Mouse (Mus musculus): ENCODE results near the gene Vamp1. TPM values are rescaled to one million over a fixed set of nuclear protein-coding genes. Genes with fewer than 3 reads are reported as not detected.

Gene Vamp1
- polyA plus RNA-seq, 1 experiment from 2014 or later = 57.4 TPM

DNA sequence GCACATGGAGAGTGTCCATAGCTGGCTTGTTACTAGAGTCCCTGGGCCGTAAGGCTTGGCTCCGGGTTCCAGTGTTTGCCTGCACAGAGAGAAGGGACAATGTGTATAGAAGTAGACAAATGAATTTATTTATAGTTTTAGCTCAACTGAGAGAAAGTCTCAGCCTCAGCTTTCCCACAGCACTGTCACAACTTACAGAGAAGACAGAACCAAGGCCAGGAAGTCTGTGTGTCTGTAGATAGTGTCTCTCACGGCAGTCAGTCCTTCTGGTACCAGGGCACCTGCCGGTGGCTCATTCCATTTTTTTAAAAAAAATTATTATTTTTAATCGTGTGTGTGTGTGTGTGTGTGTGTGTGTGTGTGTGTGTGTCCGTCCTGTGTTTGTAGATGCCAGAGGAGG lies 17.2 kb downstream of the Vamp1 start:
- H3K27me3 ChIP-seq (replicated peaks) = no peaks in the 10 kb centered on the region
- 77% methylated on average over 6 of the region's 6 CpGs for WGBS

DNA sequence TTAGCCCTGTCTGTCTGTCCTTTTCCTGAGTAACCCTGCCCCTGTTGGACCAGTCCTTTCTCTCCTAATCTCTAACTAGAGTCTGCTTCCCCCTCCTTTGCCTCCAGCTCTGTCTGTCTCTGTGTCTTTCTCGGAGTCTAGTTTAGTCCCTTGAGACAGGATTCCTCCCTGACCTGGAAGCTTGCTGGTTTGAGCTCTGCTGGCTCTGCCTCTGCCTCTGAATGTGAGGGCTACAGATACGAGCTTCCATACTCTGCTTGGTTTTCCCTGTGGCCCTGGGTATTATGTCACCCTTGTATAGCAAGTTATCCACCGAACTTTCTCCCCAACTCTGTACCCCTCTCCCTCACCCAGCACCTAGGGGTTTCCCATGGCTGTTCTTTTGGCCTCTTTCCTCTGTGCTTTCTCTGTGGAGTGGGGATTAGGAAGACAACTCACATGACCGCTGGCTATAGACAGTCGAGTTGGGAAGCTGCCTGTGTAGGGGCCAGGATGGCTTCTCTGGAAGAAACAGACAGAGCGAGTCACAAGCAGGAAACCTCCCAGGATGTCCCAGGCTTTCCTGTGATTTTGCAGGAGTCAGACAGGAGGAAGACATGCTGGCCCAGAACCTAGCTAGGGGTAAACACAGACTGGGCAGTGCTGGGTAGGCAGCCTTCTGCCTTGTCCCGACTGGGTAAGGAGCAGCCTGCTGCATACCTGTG lies 18.6 kb downstream of the Vamp1 start:
- no peak overlapping the region for H3K9ac ChIP-seq (replicated peaks)
- H3K36me3 ChIP-seq = no peaks in the 10 kb centered on the region
- H3K27me3 ChIP-seq (replicated peaks) = no peaks in the 10 kb centered on the region
- no peaks in the 10 kb centered on the region for H3K9me3 ChIP-seq (replicated peaks)
- H3K4me3 ChIP-seq (replicated peaks) = no peak overlapping the region
- WGBS = 69% methylated on average over 7 of the region's 7 CpGs
- H3K27ac ChIP-seq (replicated peaks) = no peak overlapping the region
- H3K4me2 ChIP-seq = no peak overlapping the region
- ATAC-seq (ENCODE audit: low FRiP score) = no peak
- H3K4me1 ChIP-seq = peaks cover 22% of the 10 kb centered on the region

More for the DNA sequence above, 17.2 kb downstream of the Vamp1 start:
- ATAC-seq (ENCODE audit: low FRiP score) = no peak
- H3K9ac ChIP-seq (replicated peaks) = no peak overlapping the region
- H3K27ac ChIP-seq (replicated peaks) = no peak overlapping the region
- H3K4me3 ChIP-seq (replicated peaks) = no peak overlapping the region
- no peaks in the 10 kb centered on the region for H3K36me3 ChIP-seq
- no peaks in the 10 kb centered on the region for H3K9me3 ChIP-seq (replicated peaks)
- no peak overlapping the region for H3K4me2 ChIP-seq
- peaks cover 22% of the 10 kb centered on the region for H3K4me1 ChIP-seq

DNA sequence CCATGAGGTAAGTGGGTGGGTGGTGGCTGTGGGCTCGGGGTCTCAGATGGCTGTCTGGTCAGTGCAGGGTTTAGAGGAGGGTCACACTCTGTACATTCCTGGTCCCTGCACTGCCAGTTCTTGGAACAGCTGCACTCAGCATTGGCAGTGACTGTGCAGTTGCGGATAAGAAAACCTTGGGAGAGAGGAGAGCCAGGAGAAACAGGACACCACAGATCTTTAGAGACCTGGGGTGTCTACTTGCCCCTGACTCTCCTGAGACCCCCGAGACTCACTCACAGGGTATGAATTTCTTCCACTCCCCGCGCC lies 19.1 kb downstream of the Vamp1 start:
- Histone ChIP-seq H3K36me3 (no peaks in the 10 kb centered on the region), H3K9me3 (replicated peaks) (no peaks in the 10 kb centered on the region), H3K4me1 (peaks cover 22% of the 10 kb centered on the region), H3K4me3 (replicated peaks) (no peak overlapping the region), H3K9ac (replicated peaks) (no peak overlapping the region), H3K27me3 (replicated peaks) (no peaks in the 10 kb centered on the region), H3K4me2 (no peak overlapping the region), H3K27ac (replicated peaks) (no peak overlapping the region)
- no peak for ATAC-seq (ENCODE audit: low FRiP score)
- 87% methylated on average over 5 of the region's 5 CpGs for WGBS

DNA sequence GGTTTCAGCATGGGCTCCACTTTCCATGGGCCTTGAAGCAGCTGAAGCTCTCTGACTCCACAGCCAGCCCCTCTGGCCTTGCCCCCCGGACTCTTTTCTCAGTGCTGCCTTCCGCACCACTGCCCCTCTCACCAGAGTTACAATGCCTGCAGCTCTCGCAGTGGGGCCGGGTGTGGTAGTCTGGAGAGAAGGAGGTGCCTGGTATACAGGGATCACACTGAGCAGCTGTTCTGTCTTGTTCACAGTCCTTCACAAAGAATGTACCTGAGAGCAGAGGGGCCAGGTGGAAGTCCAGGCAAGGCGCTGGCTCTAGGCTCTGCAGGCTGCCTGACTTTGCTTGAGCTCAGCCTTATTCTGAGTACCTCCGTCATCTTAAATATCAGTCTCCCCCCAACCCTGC lies 21.0 kb downstream of the Vamp1 start:
- peaks cover 9% of the 10 kb centered on the region for H3K4me1 ChIP-seq
- H3K9ac ChIP-seq (replicated peaks) = no peak overlapping the region
- H3K9me3 ChIP-seq (replicated peaks) = no peaks in the 10 kb centered on the region
- no peak for ATAC-seq (ENCODE audit: low FRiP score)
- H3K27ac ChIP-seq (replicated peaks) = no peak overlapping the region
- WGBS = 48% methylated on average over 6 of the region's 6 CpGs
- no peak overlapping the region for H3K4me3 ChIP-seq (replicated peaks)
- no peaks in the 10 kb centered on the region for H3K36me3 ChIP-seq
- H3K4me2 ChIP-seq = no peak overlapping the region
- H3K27me3 ChIP-seq (replicated peaks) = no peaks in the 10 kb centered on the region

DNA sequence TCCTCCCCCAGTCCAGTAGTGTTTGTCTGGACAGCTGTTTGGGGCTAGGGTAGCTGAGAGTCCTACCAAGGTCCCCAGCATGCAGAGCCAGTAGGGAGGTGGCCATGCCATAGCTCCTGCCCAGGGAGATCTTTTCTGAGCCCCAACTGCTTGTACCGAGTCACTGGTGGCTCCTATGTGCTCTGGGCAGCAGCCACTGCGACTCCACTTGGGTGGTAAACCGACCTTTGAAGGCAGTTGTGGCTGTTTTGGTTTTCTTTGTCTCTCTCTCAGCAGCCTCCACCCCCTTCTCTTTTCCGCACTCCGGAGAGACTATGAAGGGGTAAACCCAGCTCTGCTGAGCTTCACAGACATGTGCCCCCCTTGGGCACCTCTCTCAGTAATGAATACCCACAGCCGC lies 21.4 kb downstream of the Vamp1 start, which contains the start of gene Cd27:
Gene Cd27 (minus strand): TSS at position 229 of the 400 bp plus-strand sequence.
- H3K9ac ChIP-seq (replicated peaks) = no peak within 1 kb of the TSS

DNA sequence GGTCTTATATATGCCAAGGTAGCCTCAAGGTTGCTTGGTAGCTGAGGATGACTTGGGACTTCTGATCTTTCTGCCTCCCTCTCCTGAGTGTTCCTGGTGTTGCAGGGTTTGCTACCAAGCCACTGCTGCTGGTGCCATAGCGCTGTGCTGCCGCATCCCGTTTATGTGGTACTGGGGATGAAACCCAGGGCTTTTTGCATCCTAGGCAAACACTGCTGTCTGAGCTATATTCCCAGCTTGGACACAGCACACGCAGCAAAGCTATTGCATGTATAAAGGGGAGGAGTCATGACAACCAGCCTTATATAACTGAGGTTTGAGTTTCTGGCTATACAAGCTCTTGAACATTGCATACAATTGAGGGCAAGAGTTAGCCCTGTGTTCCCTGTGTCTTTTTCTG lies 22.1 kb downstream of the Vamp1 start:
- Histone ChIP-seq H3K36me3 (no peaks in the 10 kb centered on the region), H3K4me3 (replicated peaks) (no peak overlapping the region), H3K9ac (replicated peaks) (no peak overlapping the region), H3K9me3 (replicated peaks) (no peaks in the 10 kb centered on the region), H3K4me1 (no peaks in the 10 kb centered on the region), H3K4me2 (no peak overlapping the region), H3K27me3 (replicated peaks) (no peaks in the 10 kb centered on the region), H3K27ac (replicated peaks) (no peak overlapping the region)
- WGBS = 84% methylated on average over 4 of the region's 4 CpGs
- ATAC-seq (ENCODE audit: low FRiP score) = no peak

More for the DNA sequence above, 21.4 kb downstream of the Vamp1 start, which contains the start of gene Cd27:
- Histone ChIP-seq H3K4me3 (replicated peaks) (no peak within 1 kb of the TSS), H3K4me1 (peaks cover 4% of the 10 kb centered on the region), H3K9me3 (replicated peaks) (no peaks in the 10 kb centered on the region), H3K36me3 (no peaks in the 10 kb centered on the region), H3K27me3 (replicated peaks) (no peaks in the 10 kb centered on the region), H3K27ac (replicated peaks) (no peak within 1 kb of the TSS), H3K4me2 (no peak within 1 kb of the TSS)
- no peak for ATAC-seq (ENCODE audit: low FRiP score)
- 18% methylated on average over 6 of the region's 6 CpGs for WGBS

DNA sequence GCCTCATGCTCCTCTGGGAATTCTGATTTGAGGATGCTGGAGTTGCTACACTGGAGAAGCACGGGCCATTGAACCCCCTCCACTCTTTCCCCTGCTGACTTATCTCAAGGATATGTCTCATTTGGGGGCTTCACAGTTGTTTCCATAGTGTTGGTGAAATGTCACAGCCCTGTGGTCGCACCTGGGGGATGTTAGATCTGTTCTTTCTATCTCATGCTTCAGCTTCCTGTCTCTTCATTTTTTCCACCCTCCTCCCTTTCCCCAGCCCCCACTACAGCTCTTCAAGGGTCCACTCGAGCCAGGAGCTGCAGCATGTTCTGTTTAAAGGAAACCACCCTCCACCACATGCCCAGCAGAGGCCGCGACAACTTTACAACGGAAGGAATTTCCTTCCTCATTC lies 23.0 kb downstream of the Vamp1 start:
- Histone ChIP-seq H3K9ac (replicated peaks) (no peak overlapping the region), H3K4me1 (no peaks in the 10 kb centered on the region), H3K27me3 (replicated peaks) (no peaks in the 10 kb centered on the region), H3K4me3 (replicated peaks) (no peak overlapping the region), H3K9me3 (replicated peaks) (no peaks in the 10 kb centered on the region), H3K36me3 (no peaks in the 10 kb centered on the region), H3K27ac (replicated peaks) (no peak overlapping the region), H3K4me2 (no peak overlapping the region)
- WGBS = 74% methylated on average over 6 of the region's 6 CpGs
- ATAC-seq (ENCODE audit: low FRiP score) = no peak

DNA sequence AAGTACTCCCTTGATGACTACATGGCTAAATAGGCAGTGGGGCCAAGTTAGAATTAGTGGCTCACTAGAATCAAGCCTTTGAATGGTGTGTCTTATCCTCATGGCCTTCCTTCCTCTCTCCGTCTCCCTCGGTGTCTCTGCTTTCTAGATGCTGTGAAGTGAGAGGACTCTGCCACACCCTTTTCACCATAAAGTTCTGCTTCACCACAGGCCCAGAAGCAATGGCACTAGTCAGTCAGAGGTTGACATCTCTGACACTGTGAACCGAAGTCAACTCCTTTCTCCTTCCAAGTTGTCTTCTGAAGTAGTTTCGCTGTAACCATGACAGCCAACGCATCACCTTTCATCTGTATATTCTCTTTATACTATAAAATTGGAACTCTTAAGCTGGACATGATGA lies 24.2 kb downstream of the Vamp1 start:
- 92% methylated on average over 5 of the region's 5 CpGs for WGBS
- Histone ChIP-seq H3K4me2 (no peak overlapping the region), H3K4me3 (replicated peaks) (no peak overlapping the region)

DNA sequence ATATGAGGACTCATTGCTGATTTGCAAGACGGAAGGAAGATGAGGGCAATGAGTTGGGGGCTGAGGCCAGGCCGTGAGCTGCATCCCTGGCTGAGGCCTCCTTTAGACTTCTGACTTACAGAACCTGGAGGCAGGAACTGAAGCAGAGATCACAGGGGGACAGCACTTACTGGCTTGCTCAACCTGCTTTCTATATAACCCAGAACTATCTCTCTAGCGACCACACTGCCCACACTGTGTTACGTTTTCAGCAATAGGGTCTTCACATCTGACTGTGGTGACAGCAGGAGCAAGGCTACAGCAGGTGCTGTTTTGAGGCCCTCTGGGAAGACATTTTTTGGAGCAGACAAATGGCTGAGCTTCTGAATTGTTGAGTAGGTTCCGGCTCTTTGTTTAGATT lies 25.3 kb downstream of the Vamp1 start:
- H3K9ac ChIP-seq (replicated peaks) = no peak overlapping the region
- no peaks in the 10 kb centered on the region for H3K4me1 ChIP-seq
- 72% methylated on average over 5 of the region's 5 CpGs for WGBS
- H3K4me3 ChIP-seq (replicated peaks) = no peak overlapping the region
- H3K4me2 ChIP-seq = no peak overlapping the region
- no peaks in the 10 kb centered on the region for H3K27me3 ChIP-seq (replicated peaks)
- no peaks in the 10 kb centered on the region for H3K9me3 ChIP-seq (replicated peaks)
- ATAC-seq (ENCODE audit: low FRiP score) = no peak
- no peak overlapping the region for H3K27ac ChIP-seq (replicated peaks)
- H3K36me3 ChIP-seq = no peaks in the 10 kb centered on the region

More for the DNA sequence above, 24.2 kb downstream of the Vamp1 start:
- no peaks in the 10 kb centered on the region for H3K27me3 ChIP-seq (replicated peaks)
- H3K36me3 ChIP-seq = no peaks in the 10 kb centered on the region
- H3K9ac ChIP-seq (replicated peaks) = no peak overlapping the region
- H3K9me3 ChIP-seq (replicated peaks) = no peaks in the 10 kb centered on the region
- no peaks in the 10 kb centered on the region for H3K4me1 ChIP-seq
- H3K27ac ChIP-seq (replicated peaks) = no peak overlapping the region
- no peak for ATAC-seq (ENCODE audit: low FRiP score)

DNA sequence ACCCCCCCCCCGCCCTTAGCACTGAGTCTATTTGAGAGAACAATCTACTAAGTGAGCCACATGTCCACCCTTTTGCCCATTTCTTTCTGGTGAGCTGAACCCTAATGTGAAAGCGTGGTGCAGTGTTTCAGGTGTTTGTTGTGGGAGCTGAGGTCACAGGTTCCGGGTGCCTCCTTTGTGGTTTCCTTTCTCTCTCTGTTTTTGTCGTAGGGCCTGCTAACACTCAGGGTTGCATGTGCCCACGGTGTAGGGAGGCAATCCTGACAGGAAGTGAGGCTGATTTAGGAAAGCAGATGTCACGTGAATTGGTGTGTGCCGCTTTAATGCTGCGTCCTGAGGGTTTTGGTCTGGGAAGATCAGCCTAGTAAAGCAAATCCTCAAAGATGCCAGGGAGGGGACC lies 26.2 kb downstream of the Vamp1 start:
- no peak overlapping the region for H3K9ac ChIP-seq (replicated peaks)
- no peaks in the 10 kb centered on the region for H3K4me1 ChIP-seq
- WGBS = 86% methylated on average over 8 of the region's 8 CpGs
- H3K36me3 ChIP-seq = no peaks in the 10 kb centered on the region
- no peak overlapping the region for H3K4me2 ChIP-seq
- no peaks in the 10 kb centered on the region for H3K9me3 ChIP-seq (replicated peaks)
- H3K4me3 ChIP-seq (replicated peaks) = no peak overlapping the region
- no peak for ATAC-seq (ENCODE audit: low FRiP score)
- no peak overlapping the region for H3K27ac ChIP-seq (replicated peaks)
- H3K27me3 ChIP-seq (replicated peaks) = no peaks in the 10 kb centered on the region

DNA sequence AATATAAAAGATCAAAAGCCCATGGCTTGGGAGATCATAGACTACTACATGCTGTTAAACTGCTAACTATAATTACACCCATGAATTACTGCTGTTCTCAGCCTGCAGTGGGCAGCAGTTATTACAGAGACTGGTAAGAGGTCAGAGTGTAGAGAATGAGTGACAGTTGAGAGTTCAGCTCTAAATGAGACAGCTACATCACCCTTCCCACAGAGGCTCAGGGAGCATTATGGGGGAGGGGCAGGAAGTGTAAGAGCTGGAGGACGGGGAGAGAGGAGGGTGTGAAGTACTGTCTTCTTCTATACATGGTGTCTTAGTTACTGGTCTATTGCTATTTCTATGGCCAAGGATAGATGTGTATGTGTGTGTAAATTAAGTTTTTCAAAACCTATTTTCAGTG lies 29.2 kb downstream of the Vamp1 start:
- ATAC-seq (ENCODE audit: low FRiP score) = no peak
- Histone ChIP-seq H3K4me1 (no peaks in the 10 kb centered on the region), H3K9me3 (replicated peaks) (no peaks in the 10 kb centered on the region), H3K27ac (replicated peaks) (no peak overlapping the region), H3K36me3 (no peaks in the 10 kb centered on the region), H3K27me3 (replicated peaks) (no peaks in the 10 kb centered on the region), H3K9ac (replicated peaks) (no peak overlapping the region), H3K4me3 (replicated peaks) (no peak overlapping the region), H3K4me2 (no peak overlapping the region)
- 33% methylated on average over 1 of the region's 1 CpGs for WGBS

DNA sequence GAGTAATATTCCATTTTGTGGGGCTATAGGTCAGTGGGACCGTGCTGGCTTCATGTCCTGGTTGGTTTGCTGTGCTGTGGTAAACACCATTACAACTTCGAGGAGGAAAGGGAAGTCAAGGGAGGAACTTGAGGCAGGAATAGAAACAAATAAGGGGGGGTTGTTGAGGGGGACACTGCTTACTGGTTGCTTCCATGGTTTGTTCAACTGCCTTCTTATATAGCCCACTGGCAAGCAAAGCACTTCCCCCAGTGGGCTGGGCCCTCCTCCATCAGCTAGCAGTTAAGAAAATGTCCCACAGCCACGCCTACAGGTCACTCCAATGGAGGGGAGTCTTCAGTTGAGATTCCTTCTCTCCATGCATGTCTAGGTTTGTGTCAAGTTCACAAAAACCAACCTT lies 36.9 kb downstream of the Vamp1 start:
- H3K36me3 ChIP-seq = no peaks in the 10 kb centered on the region
- no peak overlapping the region for H3K4me2 ChIP-seq
- no peak overlapping the region for H3K4me3 ChIP-seq (replicated peaks)
- 92% methylated on average over 3 of the region's 3 CpGs for WGBS
- no peaks in the 10 kb centered on the region for H3K4me1 ChIP-seq
- H3K9ac ChIP-seq (replicated peaks) = no peak overlapping the region
- no peak overlapping the region for H3K27ac ChIP-seq (replicated peaks)
- H3K27me3 ChIP-seq (replicated peaks) = no peaks in the 10 kb centered on the region
- no peaks in the 10 kb centered on the region for H3K9me3 ChIP-seq (replicated peaks)
- no peak for ATAC-seq (ENCODE audit: low FRiP score)

DNA sequence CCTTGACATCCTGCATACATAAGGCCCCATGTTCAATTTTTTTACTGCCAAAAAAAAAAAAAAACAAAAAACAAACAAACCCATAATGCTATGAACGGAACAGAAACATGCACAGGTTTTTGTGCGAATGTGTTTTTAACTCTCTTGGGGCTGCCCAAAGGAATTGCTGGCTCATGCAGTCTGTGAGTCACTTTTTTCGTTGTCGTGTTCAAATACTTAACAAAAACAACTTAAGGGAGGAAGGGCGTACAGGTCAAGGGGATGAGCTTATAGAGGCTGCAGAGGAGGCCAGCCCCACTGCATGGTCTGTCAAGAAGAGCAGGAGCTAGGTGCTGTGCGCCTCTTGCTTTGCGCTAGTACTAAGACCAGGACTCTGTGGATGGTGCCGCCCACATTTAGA lies 37.4 kb downstream of the Vamp1 start:
- Histone ChIP-seq H3K27me3 (replicated peaks) (no peaks in the 10 kb centered on the region), H3K9ac (replicated peaks) (no peak overlapping the region), H3K4me2 (no peak overlapping the region), H3K4me3 (replicated peaks) (no peak overlapping the region), H3K9me3 (replicated peaks) (no peaks in the 10 kb centered on the region), H3K4me1 (no peaks in the 10 kb centered on the region), H3K36me3 (no peaks in the 10 kb centered on the region), H3K27ac (replicated peaks) (no peak overlapping the region)
- WGBS = 95% methylated on average over 8 of the region's 8 CpGs
- no peak for ATAC-seq (ENCODE audit: low FRiP score)

All from neural tube, embryonic 15.5 days (tissue).